Mouse (Mus musculus): ENCODE measurements around the gene Pfkfb4.
A peak's percentile ranks its signal among the peaks of the same experiment; 100 is the strongest.

Pfkfb4 gene

GRCm38 (mm10) chr9:108991428-108992084, at the start of gene Pfkfb4:
TSS of gene Pfkfb4 (plus strand) at chr9:108991778.
- DNase-seq = peak; percentile 90 to 93

GRCm38 (mm10) chr9:108945111-108945510, 46.5 kb upstream of the Pfkfb4 start:
- DNase-seq = no peak

- DNase-seq = no peak
Observed at GRCm38 (mm10) chr9:108945608-108946007, 46.0 kb upstream of the Pfkfb4 start.

DNA sequence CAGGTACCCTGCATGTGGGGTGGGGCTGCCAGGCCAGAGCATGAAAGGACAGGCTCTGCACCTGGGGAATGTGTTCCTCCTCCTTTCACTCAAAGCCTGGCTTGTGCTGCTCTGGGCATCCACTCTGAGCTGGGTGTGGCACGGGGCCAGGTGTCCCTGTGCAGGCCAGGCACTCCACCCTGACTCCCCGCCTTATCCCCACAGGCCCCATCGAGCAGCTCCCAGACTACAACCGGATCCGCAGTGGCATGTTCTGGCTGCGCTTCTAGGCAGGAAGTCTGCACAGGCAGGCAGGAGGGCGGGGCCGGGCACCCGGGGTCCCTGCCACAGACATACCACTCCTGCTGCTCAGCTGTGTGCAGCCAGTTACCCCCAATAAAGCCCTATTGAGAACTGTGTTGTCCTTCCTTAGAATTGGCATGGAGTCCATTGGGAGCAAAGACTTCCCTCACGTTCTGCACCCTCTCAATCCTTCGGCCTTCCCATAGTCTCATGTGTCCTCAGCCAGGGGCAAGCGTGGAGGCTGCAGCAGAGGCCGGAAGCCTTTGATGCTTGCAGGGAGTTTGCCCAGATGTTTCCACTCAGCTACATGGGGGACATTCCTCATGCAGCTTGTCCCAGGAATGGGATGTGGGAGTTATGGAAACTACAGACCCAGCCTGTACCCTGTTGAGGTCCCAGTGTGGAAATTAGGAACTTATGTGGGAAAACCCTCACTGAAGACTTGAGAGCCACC, 42.2 kb upstream of the Pfkfb4 start:
- peak in 1 of 2 experiments; percentile 18 for DNase-seq

DNA sequence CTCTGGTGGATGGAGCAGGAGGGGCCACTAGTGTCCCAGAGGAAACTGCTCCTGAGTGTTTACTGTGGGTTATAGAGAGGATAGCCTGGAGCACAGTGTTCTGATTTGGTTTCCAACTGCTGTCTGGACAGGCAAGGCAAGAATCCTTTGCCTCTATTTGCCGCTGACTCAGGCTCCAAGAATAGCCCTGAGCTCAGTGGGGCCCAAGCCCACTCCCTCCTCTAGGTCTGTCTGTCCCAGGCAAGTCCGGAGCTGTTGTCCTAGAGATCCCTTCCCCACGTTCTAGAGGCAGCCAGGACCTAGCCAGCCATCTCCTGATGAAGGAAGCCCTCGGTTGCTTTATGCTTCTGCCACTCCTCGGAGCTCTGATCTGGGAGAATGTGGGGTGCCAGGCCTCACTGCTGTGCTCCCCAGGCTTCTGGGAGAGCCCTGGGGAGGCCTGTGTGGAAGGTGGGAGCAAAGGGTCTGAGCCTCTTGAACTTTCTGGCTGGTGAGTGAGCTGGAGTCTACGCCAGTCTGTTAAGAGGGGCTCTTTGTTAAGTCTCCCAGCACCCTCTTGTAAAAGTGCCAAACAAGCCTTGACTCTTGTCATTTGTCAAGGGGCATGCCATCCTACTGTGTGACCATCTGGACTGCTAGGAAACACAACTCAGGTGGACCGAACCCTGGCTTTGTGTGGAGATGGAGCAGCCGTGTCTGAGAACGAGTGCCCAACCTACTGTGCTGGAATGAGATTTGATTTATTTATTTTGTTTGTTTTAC, 41.4 kb upstream of the Pfkfb4 start:
- no peak for DNase-seq

DNA sequence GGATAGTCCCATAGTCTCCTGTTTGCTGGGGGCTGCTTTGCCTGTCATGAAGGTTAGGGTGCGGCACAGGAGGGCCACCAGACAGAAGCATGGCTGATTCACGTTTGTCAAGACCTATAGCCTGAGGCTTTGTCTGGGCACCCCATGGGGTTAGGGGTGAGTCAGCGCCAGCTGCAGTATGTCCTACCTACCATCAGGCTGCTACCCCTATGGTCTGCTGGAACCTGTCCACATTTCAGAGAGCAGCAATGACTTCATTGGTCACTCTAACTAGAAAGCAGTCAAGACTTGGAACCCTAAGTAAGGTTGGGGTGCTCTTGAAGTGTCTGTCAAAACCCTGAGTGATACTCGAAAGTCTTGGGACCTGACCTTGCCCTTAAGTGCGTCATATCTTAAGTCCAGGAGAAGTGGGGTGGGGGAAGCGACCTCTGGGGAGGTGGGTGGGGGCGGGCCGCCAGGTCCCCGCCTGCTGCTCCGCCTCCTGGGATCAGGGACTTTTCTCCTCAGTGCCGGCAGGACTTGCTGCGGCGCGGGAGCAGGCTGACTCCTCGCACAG, 38.4 kb upstream of the Pfkfb4 start, which contains the start of gene Col7a1:
TSS of gene Col7a1 (plus strand) at position 506 of the 556 bp plus-strand sequence.
- no peak for DNase-seq

- DNase-seq = no peak
Observed at GRCm38 (mm10) chr9:108955241-108955640, 36.3 kb upstream of the Pfkfb4 start.

- no peak for DNase-seq
Observed at GRCm38 (mm10) chr9:108955846-108956245, 35.7 kb upstream of the Pfkfb4 start.

DNA sequence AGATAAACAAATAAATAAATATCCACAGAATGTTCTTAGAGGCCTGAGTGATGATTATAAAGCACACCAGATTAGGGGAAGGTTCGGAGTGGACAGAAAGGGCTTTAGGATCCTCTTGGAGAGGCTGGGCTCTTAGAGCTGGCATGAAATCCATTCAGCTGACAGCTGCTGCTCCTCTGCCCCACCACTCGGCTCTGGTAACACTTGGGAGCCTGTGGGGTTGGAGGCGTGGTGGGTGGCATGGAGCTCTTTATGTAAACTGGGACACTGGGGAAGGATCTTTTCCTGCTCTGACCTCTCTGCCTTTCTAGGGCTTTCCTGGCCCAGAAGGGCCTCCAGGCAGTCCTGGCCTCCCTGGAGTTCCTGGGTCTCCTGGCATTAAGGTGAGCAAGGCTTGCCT, 28.0 kb upstream of the Pfkfb4 start:
- DNase-seq = no peak

DNA sequence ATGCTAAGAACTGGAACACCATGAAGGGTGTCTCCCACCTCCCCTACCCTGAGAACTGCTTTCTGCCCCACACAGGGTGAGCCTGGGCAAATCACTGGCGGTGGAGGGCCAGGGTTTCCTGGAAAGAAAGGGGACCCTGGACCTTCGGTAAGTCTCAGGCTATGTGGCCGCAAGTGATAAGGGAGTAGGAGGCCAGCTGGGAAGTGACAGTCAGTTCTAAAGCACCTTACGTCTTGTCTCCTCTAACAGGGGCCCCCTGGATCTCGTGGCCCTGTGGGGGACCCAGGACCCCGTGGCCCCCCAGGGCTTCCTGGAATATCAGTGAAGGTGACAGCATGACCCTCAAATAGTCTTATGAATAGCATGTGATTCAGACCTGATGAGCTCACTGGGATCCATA, 27.2 kb upstream of the Pfkfb4 start:
- no peak for DNase-seq

- DNase-seq = no peak
Observed at GRCm38 (mm10) chr9:108970623-108971022, 21.0 kb upstream of the Pfkfb4 start.

DNA sequence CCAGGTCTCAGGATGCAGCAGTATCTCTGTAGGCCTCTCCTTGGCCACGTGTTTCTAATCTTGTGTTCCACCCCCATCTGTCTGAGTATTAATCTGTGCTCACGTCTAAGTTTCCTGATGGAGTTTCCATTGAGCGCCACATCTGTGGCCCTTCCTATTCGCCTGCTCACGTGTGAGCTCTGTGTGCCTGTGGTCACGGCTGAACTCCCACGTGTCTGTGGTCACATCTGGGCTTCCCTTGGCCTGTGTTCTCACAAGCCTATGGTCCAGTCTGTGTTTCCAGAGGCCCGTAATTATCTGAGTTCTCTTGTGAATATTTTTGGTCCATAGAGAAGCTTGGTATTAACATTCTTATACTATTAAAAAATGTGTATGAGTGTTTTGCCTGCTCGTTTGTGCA, 15.1 kb upstream of the Pfkfb4 start:
- no peak for DNase-seq

DNA sequence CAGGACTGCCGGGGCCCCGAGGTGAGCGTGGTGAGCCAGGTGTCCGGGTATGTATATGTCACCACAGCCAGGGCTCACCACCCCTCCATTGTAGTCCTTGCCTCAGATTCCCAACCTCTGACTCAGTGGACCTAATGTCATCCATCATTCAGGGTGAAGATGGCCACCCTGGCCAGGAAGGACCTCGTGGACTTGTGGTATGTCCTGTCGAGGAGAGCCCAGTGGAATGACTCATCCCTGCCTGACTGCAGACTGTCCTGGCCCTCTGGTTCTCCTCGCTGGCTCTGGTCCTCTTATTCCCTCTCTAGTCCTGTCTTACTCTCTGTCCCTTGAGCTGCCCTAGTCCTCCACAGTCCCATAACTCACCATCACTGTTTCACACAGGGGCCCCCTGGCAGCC, 13.6 kb upstream of the Pfkfb4 start:
- no peak for DNase-seq

- no peak for DNase-seq
Observed at GRCm38 (mm10) chr9:108982498-108982897, 9.1 kb upstream of the Pfkfb4 start.

DNA sequence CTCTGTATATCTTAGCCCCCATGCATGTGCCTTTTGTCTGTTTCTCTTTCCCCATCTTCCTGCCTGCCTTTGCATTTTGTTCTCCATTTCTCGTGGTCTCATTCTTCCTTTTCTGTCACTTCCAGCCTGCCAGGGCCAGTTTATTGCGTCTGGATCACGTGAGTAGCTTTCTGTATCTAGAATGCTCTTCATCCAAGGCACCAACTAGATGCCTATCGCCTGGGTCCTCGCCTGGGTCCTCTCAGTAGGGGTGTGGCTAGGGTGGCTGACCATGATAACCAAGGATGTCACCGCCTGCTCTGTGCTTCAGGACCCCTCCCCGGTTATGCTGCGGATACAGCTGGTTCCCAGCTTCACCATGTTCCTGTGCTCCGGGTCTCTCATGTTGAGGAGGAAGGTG, 8.4 kb upstream of the Pfkfb4 start:
- no peak for DNase-seq

GRCm38 (mm10) chr9:108985710-108986109, 5.9 kb upstream of the Pfkfb4 start, which contains the start of gene Ucn2:
TSS of gene Ucn2 (plus strand) at chr9:108986010.
- no peak for DNase-seq

- DNase-seq = no peak
Observed at GRCm38 (mm10) chr9:108987704-108988350, 3.8 kb upstream of the Pfkfb4 start.

GRCm38 (mm10) chr9:108989802-108990461, 1.6 kb upstream of the Pfkfb4 start:
- no peak for DNase-seq

- no peak for DNase-seq
Observed at GRCm38 (mm10) chr9:108990462-108990820, 1.1 kb upstream of the Pfkfb4 start.

- no peak for DNase-seq
Observed at GRCm38 (mm10) chr9:108992085-108992469, 499 bp downstream of the Pfkfb4 start.

- DNase-seq = no peak
Observed at GRCm38 (mm10) chr9:108992620-108993361, 1.2 kb downstream of the Pfkfb4 start.

DNA sequence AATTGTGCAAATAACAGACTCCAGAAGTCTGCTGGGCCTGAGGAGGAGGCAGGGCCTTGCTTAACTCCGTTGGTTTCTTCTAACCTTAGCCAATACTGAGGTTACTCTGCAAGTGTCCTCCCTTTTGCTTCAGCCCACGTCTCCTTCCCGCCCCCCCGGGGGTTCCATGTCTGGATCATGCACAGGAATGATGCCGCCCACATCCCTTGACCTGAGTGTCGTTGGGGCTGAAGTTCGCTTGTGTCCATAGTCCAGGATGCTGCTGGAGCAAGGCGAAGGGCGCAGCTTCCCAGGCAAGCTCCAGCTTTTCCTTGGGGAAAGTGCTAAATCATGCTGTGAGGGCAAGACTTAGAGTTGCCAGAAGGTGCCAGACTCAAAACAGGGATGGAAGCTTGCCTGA, 4.8 kb downstream of the Pfkfb4 start:
- no peak for DNase-seq
